ENCODE assay signal across 8 mouse cellular contexts in genomic region chr17:35359470-35359862, GRCm38 (mm10). TPM values are rescaled to one million over a fixed set of nuclear protein-coding genes. Genes with fewer than 3 reads are reported as not detected.
DNase-seq lines count a peak whose midpoint lies in the region; ATAC-seq and TF ChIP-seq lines count a peak whose summit lies in the region.

No protein-coding gene starts in this region.

- DNase-seq in embryo, embryonic 10.5 days (ENCODE audit: low spot score), result peak; percentile 22
- no peak for DNase-seq in embryo, embryonic 11 days
- DNase-seq in spleen, adult 2 months (ENCODE audit: low read depth in 1 of 2, low spot score in 2 of 2), result no peak
- no peak for DNase-seq in spleen, postnatal 14 days (ENCODE audit: low spot score in 2 of 2)
- no peak for DNase-seq in liver, embryonic 11.5 days (ENCODE audit: low spot score)
- no peak for DNase-seq in cerebellum, postnatal 14 days
- DNase-seq in frontal cortex, postnatal 14 days (ENCODE audit: low spot score in 2 of 2), result no peak

- no peak for ATAC-seq in liver, embryonic 11.5 days (replicated peaks; ENCODE audit: low FRiP score)
- no peak for ATAC-seq in stomach, embryonic 15.5 days (ENCODE audit: insufficient read depth, low FRiP score, low read depth)

- H3K4me3 ChIP-seq in spleen, adult 2 months (ENCODE audit: extremely low read depth, insufficient read depth, insufficient read length), result peak overlapping the region; percentile 66
- peak overlapping the region; percentile 42 for H3K4me3 ChIP-seq in liver, embryonic 11.5 days (ENCODE audit: low read depth, low read length)
- H3K4me3 ChIP-seq in stomach, embryonic 15.5 days (replicated peaks), result peak overlapping the region; percentile 39

- TF ChIP-seq CTCF in spleen, adult 2 months (IDR thresholded peaks at IDR 0.05; ENCODE audit: extremely low read depth, insufficient read depth, insufficient read length, insufficient replicate concordance), result no peak

- H3K4me2 ChIP-seq in liver, embryonic 11.5 days, result peak overlapping the region; percentile 65
- H3K4me2 ChIP-seq in stomach, embryonic 15.5 days, result peak overlapping the region; percentile 75

- H3K9me3 ChIP-seq in liver, embryonic 11.5 days (ENCODE audit: control insufficient read depth, low read length), result 0 out of 2 replicates have a peak, but pooled peaks cover 3% of the 10 kb centered on the region
- H3K9me3 ChIP-seq in stomach, embryonic 15.5 days, result no peaks in the 10 kb centered on the region

- no peaks in the 10 kb centered on the region for H3K36me3 ChIP-seq in spleen, adult 2 months (ENCODE audit: control insufficient read depth, insufficient read depth, low read length)
- no peaks in the 10 kb centered on the region for H3K36me3 ChIP-seq in liver, embryonic 11.5 days (ENCODE audit: control insufficient read depth, insufficient read depth, low read length)
- H3K36me3 ChIP-seq in stomach, embryonic 15.5 days, result no peaks in the 10 kb centered on the region

- H3K9ac ChIP-seq in liver, embryonic 11.5 days (ENCODE audit: low read depth, low read length), result no peak overlapping the region
- H3K9ac ChIP-seq in stomach, embryonic 15.5 days, result 0 out of 2 replicates have a peak overlapping the region, but pooled peaks have one; percentile 6

- peaks cover 6% of the 10 kb centered on the region; the same call in 1 of the 2 replicates for H3K27me3 ChIP-seq in spleen, adult 2 months (ENCODE audit: control insufficient read depth, insufficient read depth, low read length)
- H3K27me3 ChIP-seq in liver, embryonic 11.5 days (replicated peaks; ENCODE audit: control insufficient read depth, insufficient read depth, low read length), result peaks cover 13% of the 10 kb centered on the region
- H3K27me3 ChIP-seq in stomach, embryonic 15.5 days (replicated peaks), result peaks cover 9% of the 10 kb centered on the region

- WGBS in spleen, adult 2 months, result 24% methylated on average over 21 of the region's 21 CpGs
- 21% methylated on average over 21 of the region's 21 CpGs for WGBS in liver, embryonic 11.5 days
- WGBS in stomach, embryonic 15.5 days, result 18% methylated on average over 21 of the region's 21 CpGs

- H3K4me1 ChIP-seq in spleen, adult 2 months (ENCODE audit: control insufficient read depth, insufficient read depth, insufficient read length), result peaks cover 3% of the 10 kb centered on the region; the same call in 1 of the 2 replicates
- H3K4me1 ChIP-seq in liver, embryonic 11.5 days (replicated peaks; ENCODE audit: control insufficient read depth, insufficient read depth, low read length), result no peaks in the 10 kb centered on the region
- H3K4me1 ChIP-seq in stomach, embryonic 15.5 days, result peaks cover 9% of the 10 kb centered on the region

- H3K27ac ChIP-seq in spleen, adult 2 months (ENCODE audit: insufficient read depth, low read length), result no peak overlapping the region
- no peak overlapping the region for H3K27ac ChIP-seq in liver, embryonic 11.5 days (ENCODE audit: low read depth, low read length)
- H3K27ac ChIP-seq in stomach, embryonic 15.5 days, result no peak overlapping the region

- no peak for TF ChIP-seq POLR2A in spleen, adult 2 months (IDR thresholded peaks at IDR 0.05; ENCODE audit: low read depth, low read length)

RNA-seq across cellular contexts. Expression of gene H2-Q2, which starts 17.4 kb away (rescaled TPM):
- 0.48 and 0.58 TPM in 2 replicates for polyA plus RNA-seq in spleen, adult 2 months (2012; rRNA removed)
- polyA plus RNA-seq in liver, embryonic 11.5 days (2014; fragmentation: Nextera tagmentation; extraction: Ambion mirVana), result 1.6 and 2.1 TPM in 2 replicates
- polyA plus RNA-seq in stomach, embryonic 15.5 days (2015; fragmentation: Nextera tagmentation; extraction: Ambion mirVana), result 15.1 and 21.0 TPM in 2 replicates

RNA-seq across cellular contexts. Expression of gene H2-Q4, which starts 20.0 kb away (rescaled TPM):
- 249 and 304 TPM in 2 replicates for polyA plus RNA-seq in spleen, adult 2 months (2012; rRNA removed)
- polyA plus RNA-seq in liver, embryonic 11.5 days (2014; fragmentation: Nextera tagmentation; extraction: Ambion mirVana), result 1.8 and 2.0 TPM in 2 replicates
- polyA plus RNA-seq in stomach, embryonic 15.5 days (2015; fragmentation: Nextera tagmentation; extraction: Ambion mirVana), result 4.8 and 4.9 TPM in 2 replicates

RNA-seq across cellular contexts. Expression of gene H2-Q1, which starts 39.3 kb away (rescaled TPM):
- polyA plus RNA-seq in spleen, adult 2 months (2012; rRNA removed), result not detected in 2 replicates
- 0.40 and 0.60 TPM in 2 replicates for polyA plus RNA-seq in liver, embryonic 11.5 days (2014; fragmentation: Nextera tagmentation; extraction: Ambion mirVana)
- polyA plus RNA-seq in stomach, embryonic 15.5 days (2015; fragmentation: Nextera tagmentation; extraction: Ambion mirVana), result 0.92 and 1.4 TPM in 2 replicates

Comparison
In these comparisons a context has a peak if more than half of its experiments do, and no peak if none do; other contexts are left out.
1. RNA of gene H2-Q4, which starts 20.0 kb away (polyA plus RNA-seq): 249 to 304 TPM in spleen, adult 2 months; 4.8 to 4.9 TPM in stomach, embryonic 15.5 days and 1.8 to 2.0 TPM in liver, embryonic 11.5 days; every median in the first group is over 10 times any median in the second.
2. Peak in every context shown above with its lines, with median percentiles within 50 percentile points of each other: H3K4me3 ChIP-seq.